Mouse (Mus musculus): ENCODE measurements around the gene Wbp2nl. TPM values are rescaled to one million over a fixed set of nuclear protein-coding genes. Genes with fewer than 3 reads are reported as not detected.
"Not testable (repeated sequence)": the region's sequence is repeated elsewhere in the genome, so short reads cannot be mapped to it uniquely, and the experiment has no call there.

The Wbp2nl gene
- total and polyA plus RNA-seq, 3 experiments, result not detected

DNA sequence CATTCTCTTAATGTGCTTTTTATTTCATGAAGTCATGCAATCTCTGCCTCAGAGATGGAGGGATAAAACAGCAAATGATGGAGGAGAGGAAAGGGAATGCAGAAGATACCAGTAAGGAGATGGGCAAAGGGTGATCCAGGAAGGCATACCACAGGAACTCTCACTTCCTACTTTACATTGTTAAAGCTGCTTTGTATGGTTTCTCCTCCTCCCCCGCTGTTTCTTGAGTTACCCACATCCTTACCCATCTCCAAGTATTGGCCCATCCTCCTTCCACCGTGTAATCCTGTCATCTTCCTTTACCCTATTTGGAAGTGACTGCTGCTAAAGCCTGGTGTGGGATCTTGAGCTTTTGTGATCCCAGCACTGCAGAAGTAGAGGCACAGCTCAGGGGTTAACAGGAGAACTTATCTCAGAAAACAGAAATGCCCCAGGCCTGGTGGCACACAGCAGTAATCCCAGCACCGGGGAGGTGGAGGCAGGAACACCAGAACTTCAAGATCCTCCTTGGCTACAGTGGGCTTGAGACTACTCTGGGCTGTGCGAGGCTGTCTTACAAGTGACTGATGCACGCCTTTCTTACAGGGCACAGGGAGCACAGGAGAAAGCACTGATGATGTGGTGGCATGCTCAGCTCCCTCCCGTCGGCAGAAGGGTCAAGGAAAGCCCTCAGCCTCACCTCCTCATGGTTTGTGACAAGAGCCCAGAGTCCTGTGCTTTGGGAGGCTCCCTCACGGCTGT is 49.7 kb downstream of the Wbp2nl start:
- DNase-seq, result no peak

DNA sequence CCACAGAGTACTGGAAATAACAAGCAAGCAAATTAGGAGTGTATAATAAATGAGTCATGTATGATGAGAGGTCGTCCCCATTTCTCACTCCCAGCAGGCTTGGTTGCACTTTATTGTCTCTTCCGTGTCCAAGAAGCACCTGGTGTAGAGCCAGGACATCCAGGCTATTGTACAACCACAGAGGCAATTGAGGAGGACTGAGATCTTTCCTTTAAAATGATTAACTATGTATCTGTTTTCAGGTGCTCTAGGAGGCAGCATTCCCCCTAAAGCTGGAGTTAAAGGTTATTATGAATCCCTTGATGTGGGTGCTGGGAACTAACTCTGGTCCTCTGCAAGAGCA is 50.2 kb downstream of the Wbp2nl start:
- no peak for DNase-seq

DNA sequence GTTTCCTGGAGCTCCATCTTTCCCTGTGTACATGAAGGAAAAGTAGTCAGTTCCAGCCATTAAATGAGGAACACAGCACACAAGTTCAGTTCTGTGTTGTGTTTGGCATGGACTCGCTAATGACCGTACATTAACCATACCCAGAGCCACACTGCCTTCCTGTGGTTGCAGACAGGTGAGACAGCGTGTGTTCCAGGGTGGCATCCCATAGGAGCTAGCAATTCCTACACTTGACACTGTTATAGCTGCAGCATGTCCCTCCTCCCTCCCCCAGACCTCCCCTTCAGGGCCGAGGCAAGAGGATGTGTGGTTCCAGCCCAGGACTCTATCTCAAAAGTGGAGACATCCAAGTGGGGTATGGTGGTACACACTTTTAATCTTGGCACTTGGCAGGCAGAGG is 51.6 kb downstream of the Wbp2nl start:
- DNase-seq, result no peak

DNA sequence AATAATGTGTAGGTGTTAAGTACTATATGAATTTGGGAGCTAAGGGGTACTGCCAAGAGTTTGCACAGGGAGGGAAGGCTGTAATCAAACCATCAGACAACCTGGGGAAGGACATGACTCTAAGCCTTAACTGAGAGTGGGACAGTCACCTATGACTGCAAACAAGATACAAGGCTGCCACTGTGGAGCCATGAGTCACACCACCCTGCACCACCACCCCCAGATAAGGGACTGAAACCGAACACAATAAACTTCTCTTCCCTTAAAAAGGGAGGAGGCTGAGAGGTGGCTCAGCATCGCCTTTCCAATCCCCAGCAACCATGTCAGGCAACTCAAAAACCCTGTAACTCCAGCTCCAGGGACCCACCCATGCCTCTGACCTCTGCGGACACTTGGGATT is 52.7 kb downstream of the Wbp2nl start:
- DNase-seq, result peak; percentile 46

DNA sequence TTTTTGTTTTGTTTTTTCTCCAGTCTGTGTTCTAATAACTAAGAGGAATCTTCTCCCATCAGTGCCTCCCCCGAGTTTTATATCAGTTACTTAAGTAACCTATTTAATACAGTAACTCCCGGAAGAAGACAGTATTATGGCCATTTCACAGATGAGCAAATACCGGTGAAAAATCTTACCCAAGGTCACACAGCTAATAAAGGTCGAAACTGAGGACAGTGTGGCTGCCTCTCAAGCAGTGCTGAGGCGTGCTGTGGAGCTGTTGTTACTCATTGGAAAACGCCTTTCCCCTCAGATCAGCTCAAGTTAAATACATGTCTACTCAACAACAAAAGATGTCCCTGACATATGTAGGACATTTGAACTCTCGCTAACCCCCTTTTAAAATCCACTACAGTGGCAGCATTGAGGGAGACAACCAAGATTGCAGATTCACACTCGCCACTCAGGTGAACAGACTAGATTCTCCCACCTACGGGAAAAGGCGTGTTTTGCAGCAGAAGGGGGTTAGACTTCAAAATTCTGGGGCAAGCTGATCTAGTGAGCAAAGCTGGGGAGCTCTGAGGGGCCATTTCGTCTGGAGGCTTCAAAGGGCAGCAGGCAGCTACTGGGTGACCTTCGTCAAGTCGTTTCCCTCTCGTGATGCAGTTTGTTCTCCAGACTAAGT is 54.5 kb downstream of the Wbp2nl start:
- DNase-seq, result peak; percentile 51

DNA sequence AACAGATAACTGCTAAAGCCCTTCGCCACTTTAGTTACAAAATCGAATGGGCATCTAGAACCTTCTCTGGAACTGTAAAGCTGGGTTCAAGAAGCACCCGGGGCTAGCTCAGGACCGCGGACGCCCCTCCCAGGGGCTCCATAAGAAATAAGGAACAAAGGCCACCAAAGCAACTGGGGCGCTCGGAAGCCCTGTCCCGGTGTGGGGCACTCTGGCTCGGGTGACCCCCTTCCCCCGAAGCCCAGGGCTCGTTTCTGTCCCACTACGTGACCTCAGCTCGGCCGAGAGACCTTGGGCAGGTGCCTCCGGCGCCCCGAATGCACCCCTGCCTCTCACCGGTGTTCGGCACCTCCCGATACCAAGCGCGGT is 55.0 kb downstream of the Wbp2nl start:
- no peak for DNase-seq

DNA sequence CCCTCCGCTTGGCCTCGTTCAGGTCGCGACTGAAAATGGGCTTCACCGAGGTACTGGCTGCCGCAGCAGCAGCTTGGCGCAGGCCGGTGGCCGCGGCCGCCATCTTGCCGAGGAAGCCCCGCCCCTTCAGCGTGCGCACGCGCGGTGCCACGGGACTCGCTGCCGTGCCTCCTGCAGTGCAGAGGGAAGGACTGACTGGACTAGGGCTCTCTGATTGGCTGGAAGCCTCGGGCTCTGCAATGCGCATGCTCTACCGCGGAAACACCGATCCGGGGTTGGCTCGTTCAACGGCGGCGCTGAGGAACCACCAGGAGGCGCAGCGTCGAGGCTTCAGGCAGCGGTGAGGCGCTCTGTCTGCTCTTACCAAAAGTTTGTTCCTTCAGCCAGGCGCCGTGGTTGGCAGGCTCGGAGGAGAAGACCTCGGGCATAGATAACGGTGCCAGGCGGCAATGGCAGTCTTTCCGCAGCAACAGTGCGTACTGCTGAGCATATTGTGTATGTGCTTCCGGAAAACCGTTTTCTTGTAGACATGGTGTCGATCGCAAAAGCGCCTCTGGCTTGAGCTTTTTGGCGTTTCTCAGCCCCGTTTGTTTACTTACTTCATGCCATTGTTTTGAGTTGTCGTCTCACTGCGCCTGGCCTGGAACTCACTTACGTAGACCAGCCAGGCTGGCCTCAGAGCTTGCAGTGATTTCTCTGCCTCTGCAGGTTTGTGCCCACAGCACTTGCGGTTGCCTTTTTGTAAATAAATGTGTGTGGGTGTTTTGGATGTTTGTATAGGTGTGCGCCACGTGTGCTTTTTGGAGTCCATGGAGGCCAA is 55.6 kb downstream of the Wbp2nl start, which contains the start of gene Ndufa6:
Ndufa6 (minus strand) TSS at position 197 of the 820 bp plus-strand sequence.
- peak; percentile 98 for DNase-seq

DNA sequence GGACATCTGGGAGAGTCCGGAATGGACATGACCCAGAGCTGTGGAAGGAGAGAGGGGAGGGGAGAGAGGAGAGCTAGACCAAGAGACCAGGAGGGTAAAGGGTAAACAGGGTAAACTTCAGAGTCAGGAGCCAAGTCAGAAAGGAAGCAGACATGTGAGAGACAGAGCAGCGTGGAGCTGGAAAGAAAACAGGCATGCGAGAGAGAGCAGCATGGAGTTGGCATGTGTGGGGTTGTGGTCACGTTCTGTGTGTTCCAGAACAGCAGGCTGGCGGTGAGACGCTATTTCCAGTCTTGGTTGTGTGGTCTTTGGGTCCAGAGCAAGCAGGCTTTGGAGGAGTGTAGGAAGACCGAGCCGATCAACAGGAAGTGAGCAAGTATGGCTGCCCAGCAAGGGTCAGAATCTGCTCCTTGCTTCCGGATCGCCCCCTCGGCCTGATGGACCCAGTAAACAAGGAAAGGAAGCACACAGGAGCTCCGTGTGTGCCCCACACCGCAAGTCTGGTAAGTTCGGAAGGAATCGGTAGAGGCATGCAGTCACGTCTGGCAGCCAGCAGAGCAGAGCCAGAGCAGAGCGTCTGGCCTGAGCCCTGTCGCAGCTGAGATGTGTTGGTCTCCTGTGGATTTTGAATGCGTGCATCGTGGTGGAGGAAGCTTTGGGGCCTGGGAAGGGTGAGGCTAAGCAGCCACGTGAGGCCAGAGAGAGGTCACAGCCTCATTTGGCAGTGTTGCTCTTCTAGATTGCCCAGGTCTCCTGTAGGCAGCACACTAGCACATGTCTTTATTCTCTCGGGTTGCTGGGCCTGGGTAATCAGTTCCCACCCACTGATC is 59.9 kb downstream of the Wbp2nl start:
- no peak for DNase-seq

DNA sequence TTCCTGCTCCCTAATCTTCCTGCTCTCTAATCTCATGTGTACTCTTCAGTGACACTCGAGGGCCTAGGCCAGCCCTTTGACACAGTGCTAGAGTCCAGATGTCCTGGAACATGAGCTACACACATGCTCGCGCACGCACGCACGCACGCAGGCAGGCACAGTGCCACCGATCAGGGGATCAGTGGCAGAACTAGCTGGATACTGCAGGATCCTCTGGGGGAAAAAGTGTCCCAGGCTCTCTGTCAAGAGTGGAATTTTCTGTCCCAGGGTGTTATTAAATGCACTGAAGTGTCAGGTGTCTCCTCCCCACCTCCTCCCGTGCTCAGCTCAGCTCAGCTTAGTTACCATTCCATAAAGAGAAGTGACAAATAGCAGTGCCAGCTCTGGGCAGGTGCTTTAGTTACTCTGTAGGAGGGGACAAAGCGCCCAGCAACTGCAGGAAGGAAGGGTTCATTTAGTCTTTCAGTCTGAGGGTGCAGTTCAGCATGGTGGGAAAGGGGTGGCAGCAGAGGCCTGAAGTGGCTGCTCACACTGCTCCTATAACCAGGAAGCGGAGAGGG is 62.8 kb downstream of the Wbp2nl start:
- DNase-seq, result peak; percentile 26

DNA sequence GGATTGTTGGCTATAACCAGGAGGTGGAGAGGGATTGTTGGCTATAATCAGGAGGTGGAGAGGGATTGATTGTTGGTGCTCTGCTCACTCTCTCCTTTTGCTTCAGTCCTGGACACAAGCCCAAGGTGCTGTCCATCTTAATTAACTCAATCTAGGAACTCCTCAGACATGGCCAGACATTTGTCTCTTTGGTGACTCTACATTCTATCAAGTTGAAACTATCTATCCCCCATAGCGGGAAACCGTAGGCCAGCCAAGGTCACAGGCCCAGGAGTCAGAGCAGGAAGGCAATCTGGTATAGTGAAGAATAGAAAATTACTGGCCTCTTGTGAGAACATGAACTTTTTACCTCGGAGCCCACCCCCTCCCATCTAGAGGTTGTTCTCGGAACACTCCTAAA is 63.5 kb downstream of the Wbp2nl start:
- peak; percentile 42 for DNase-seq

DNA sequence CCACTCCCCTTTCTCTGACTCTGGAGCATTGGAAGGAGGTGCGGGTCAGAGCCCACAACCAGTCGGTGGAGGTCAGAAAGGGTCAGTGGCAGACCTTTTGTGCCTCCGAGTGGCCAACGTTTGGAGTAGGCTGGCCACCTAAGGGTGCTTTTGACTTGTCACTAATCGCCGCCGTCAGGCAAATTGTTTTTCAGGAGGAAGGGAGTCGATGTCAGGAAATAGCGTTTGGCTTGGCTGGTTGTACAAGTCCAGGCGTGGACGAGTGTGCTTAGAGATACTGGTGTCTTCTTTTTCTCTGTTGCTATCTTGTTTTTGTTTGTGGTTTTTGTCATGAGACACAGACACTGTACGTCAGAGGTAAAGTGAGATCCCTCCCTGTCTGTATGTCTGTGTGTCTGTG is 65.0 kb downstream of the Wbp2nl start:
- not testable (repeated sequence) for DNase-seq

Other genes with a start within 250 kb of the Wbp2nl start
- not detected for gene 4930407I10Rik, start 239.8 kb upstream of the Wbp2nl start, total RNA-seq (2021)
- not detected in 2 replicates for gene 4930407I10Rik, start 239.8 kb upstream of the Wbp2nl start, polyA plus RNA-seq (2012; rRNA removed)
- gene Mei1, start 229.0 kb upstream of the Wbp2nl start, total RNA-seq (2021), result 1 to 10 TPM in 1 of 2 experiments, under 1 TPM in 1; 0.35 to 3.2 TPM
- gene Mei1, start 229.0 kb upstream of the Wbp2nl start, polyA plus RNA-seq (2012; rRNA removed), result not detected in 2 replicates
- gene Ccdc134, start 171.0 kb upstream of the Wbp2nl start, total RNA-seq (2021), result 1 to 10 TPM; 6.2 to 8.5 TPM
- gene Ccdc134, start 171.0 kb upstream of the Wbp2nl start, polyA plus RNA-seq (2012; rRNA removed), result 20.7 and 26.5 TPM in 2 replicates
- 100 to 1,000 TPM in 1 of 2 experiments, 10 to 100 TPM in 1; 93.2 to 101 TPM for gene Srebf2, start 151.8 kb upstream of the Wbp2nl start, total RNA-seq (2021)
- 232 and 261 TPM in 2 replicates for gene Srebf2, start 151.8 kb upstream of the Wbp2nl start, polyA plus RNA-seq (2012; rRNA removed)
- under 1 TPM in 1 of 2 experiments, not detected in 1; 0.69 TPM for gene Shisa8, start 86.1 kb upstream of the Wbp2nl start, total RNA-seq (2021)
- gene Shisa8, start 86.1 kb upstream of the Wbp2nl start, polyA plus RNA-seq (2012; rRNA removed), result 1.3 and 2.5 TPM in 2 replicates
- not detected for gene Tnfrsf13c, start 74.6 kb upstream of the Wbp2nl start, total RNA-seq (2021)
- 0.08 and 0.15 TPM in 2 replicates for gene Tnfrsf13c, start 74.6 kb upstream of the Wbp2nl start, polyA plus RNA-seq (2012; rRNA removed)
- 1 to 10 TPM in 1 of 2 experiments, under 1 TPM in 1; 0.93 to 1.9 TPM for gene Cenpm, start 54.2 kb upstream of the Wbp2nl start, total RNA-seq (2021)
- 11.0 and 11.1 TPM in 2 replicates for gene Cenpm, start 54.2 kb upstream of the Wbp2nl start, polyA plus RNA-seq (2012; rRNA removed)
- under 1 TPM; 0.31 to 0.32 TPM for gene 1500009C09Rik, start 46.6 kb upstream of the Wbp2nl start, total RNA-seq (2021)
- 0.23 and 0.26 TPM in 2 replicates for gene 1500009C09Rik, start 46.6 kb upstream of the Wbp2nl start, polyA plus RNA-seq (2012; rRNA removed)
- gene Sept3, start 24.1 kb upstream of the Wbp2nl start, total RNA-seq (2021), result 1 to 10 TPM; 2.9 to 4.7 TPM
- gene Sept3, start 24.1 kb upstream of the Wbp2nl start, polyA plus RNA-seq (2012; rRNA removed), result 2.1 and 2.9 TPM in 2 replicates
- 10 to 100 TPM; 62.8 to 64.0 TPM for gene Naga, start 40.0 kb downstream of the Wbp2nl start, total RNA-seq (2021)
- gene Naga, start 40.0 kb downstream of the Wbp2nl start, polyA plus RNA-seq (2012; rRNA removed), result 136 and 165 TPM in 2 replicates
- 1 to 10 TPM in 1 of 2 experiments, under 1 TPM in 1; 0.40 to 1.1 TPM for gene Pheta2, start 40.0 kb downstream of the Wbp2nl start, total RNA-seq (2021)
- gene Pheta2, start 40.0 kb downstream of the Wbp2nl start, polyA plus RNA-seq (2012; rRNA removed), result 0.44 and 0.55 TPM in 2 replicates
- gene Smdt1, start 40.0 kb downstream of the Wbp2nl start, total RNA-seq (2021), result 100 to 1,000 TPM; 187 to 197 TPM
- gene Smdt1, start 40.0 kb downstream of the Wbp2nl start, polyA plus RNA-seq (2012; rRNA removed), result 190 and 213 TPM in 2 replicates
- 100 to 1,000 TPM; 454 to 511 TPM for gene Ndufa6, start 55.4 kb downstream of the Wbp2nl start, total RNA-seq (2021)
- gene Ndufa6, start 55.4 kb downstream of the Wbp2nl start, polyA plus RNA-seq (2012; rRNA removed), result 169 and 274 TPM in 2 replicates
- 10 to 100 TPM; 37.9 to 39.6 TPM for gene Cyp2d22, start 81.3 kb downstream of the Wbp2nl start, total RNA-seq (2021)
- gene Cyp2d22, start 81.3 kb downstream of the Wbp2nl start, polyA plus RNA-seq (2012; rRNA removed), result 51.0 and 66.2 TPM in 2 replicates
- under 1 TPM in 1 of 2 experiments, not detected in 1; 0.21 TPM for gene Cyp2d11, start 95.1 kb downstream of the Wbp2nl start, total RNA-seq (2021)
- not detected in 2 replicates for gene Cyp2d11, start 95.1 kb downstream of the Wbp2nl start, polyA plus RNA-seq (2012; rRNA removed)
- gene Cyp2d10, start 108.2 kb downstream of the Wbp2nl start, total RNA-seq (2021), result 1 to 10 TPM in 1 of 2 experiments, not detected in 1; 1.5 TPM
- gene Cyp2d10, start 108.2 kb downstream of the Wbp2nl start, polyA plus RNA-seq (2012; rRNA removed), result 0.73 TPM in 1 of 2 replicates, not detected in the other
- gene Cyp2d9, start 134.5 kb downstream of the Wbp2nl start, total RNA-seq (2021), result under 1 TPM; 0.69 to 0.78 TPM
- not detected in 2 replicates for gene Cyp2d9, start 134.5 kb downstream of the Wbp2nl start, polyA plus RNA-seq (2012; rRNA removed)

All from adrenal gland, adult 2 months (tissue).